In the genomic region with DNA sequence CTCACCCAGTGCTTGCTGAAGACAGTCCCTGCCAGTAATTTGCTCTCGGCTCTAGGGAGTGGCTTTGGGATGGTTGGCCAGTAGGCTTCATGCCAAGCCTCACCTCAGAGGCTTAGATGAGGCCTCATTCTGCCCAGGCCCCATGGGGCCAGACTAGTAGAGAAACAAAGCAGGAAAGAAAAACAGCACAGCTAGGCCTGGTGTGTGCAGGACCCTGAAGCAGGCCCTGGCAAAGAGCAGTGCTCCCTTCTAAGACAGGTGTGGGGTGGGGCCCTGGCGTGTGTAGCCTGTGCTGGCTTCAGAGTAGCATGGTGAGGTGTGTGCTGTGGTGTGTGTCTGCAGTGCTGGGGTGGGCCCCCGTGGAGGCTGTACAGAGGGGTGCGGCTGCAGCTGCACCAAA, we compare ENCODE assay signal across 8 mouse cellular contexts. TPM values are rescaled to one million over a fixed set of nuclear protein-coding genes. Genes with fewer than 3 reads are reported as not detected.
A peak's percentile ranks its signal among the peaks of the same experiment; 100 is the strongest.
DNase-seq lines count a peak whose midpoint lies in the region; ATAC-seq and TF ChIP-seq lines count a peak whose summit lies in the region.

No protein-coding gene starts in this region.

- peaks cover 41% of the 10 kb centered on the region for H3K4me1 ChIP-seq in heart, embryonic 15.5 days (replicated peaks)
- H3K4me1 ChIP-seq in intestine, embryonic 15.5 days (replicated peaks), result peaks cover 34% of the 10 kb centered on the region
- peaks cover 28% of the 10 kb centered on the region for H3K4me1 ChIP-seq in midbrain, embryonic 14.5 days (ENCODE audit: control insufficient read depth, insufficient read depth, low read length)

- ATAC-seq in heart, embryonic 15.5 days (replicated peaks; ENCODE audit: insufficient number of reproducible peaks, insufficient read depth, low FRiP score, low read depth), result peak; percentile 15; the same call in 1 of the 2 replicates
- peak; percentile 76 for ATAC-seq in intestine, embryonic 15.5 days
- no peak for ATAC-seq in midbrain, embryonic 14.5 days (ENCODE audit: low FRiP score, low TSS enrichment)

- H3K9ac ChIP-seq in heart, embryonic 15.5 days, result no peak overlapping the region
- 0 out of 2 replicates have a peak overlapping the region, but pooled peaks have one; percentile 3 for H3K9ac ChIP-seq in intestine, embryonic 15.5 days
- 0 out of 2 replicates have a peak overlapping the region, but pooled peaks have one; percentile 29 for H3K9ac ChIP-seq in midbrain, embryonic 14.5 days (replicated peaks; ENCODE audit: low read length)

- no peak overlapping the region for H3K4me3 ChIP-seq in heart, embryonic 15.5 days
- no peak overlapping the region for H3K4me3 ChIP-seq in intestine, embryonic 15.5 days (replicated peaks)
- no peak overlapping the region for H3K4me3 ChIP-seq in midbrain, embryonic 14.5 days (replicated peaks; ENCODE audit: low read depth, low read length)

- DNase-seq in heart, postnatal 25 days (ENCODE audit: low spot score), result no peak
- DNase-seq in brain, embryonic 14.5 days (ENCODE audit: low read depth), result peak; percentile 64
- DNase-seq in midbrain, embryonic 14.5 days, result peak; percentile 47
- no peak for DNase-seq in layer of hippocampus, adult 18-20 months (ENCODE audit: low spot score in 2 of 2)
- DNase-seq in adrenal gland, postnatal 36 days, result no peak
- DNase-seq in urinary bladder, adult 18-20 months (ENCODE audit: low spot score in 2 of 2), result no peak

- no peaks in the 10 kb centered on the region for H3K9me3 ChIP-seq in heart, embryonic 15.5 days (replicated peaks)
- no peaks in the 10 kb centered on the region for H3K9me3 ChIP-seq in intestine, embryonic 15.5 days
- no peaks in the 10 kb centered on the region for H3K9me3 ChIP-seq in midbrain, embryonic 14.5 days (ENCODE audit: control insufficient read depth, low read length)

- 44% methylated on average over 4 of the region's 4 CpGs for WGBS in heart, embryonic 15.5 days
- 40% methylated on average over 4 of the region's 4 CpGs for WGBS in intestine, embryonic 15.5 days
- WGBS in midbrain, embryonic 14.5 days, result 60% methylated on average over 4 of the region's 4 CpGs

- intact Hi-C loops in heart, postnatal 25 days (cut with DNase I), result no loop called here

- H3K27me3 ChIP-seq in heart, embryonic 15.5 days, result no peaks in the 10 kb centered on the region
- H3K27me3 ChIP-seq in intestine, embryonic 15.5 days (replicated peaks), result no peaks in the 10 kb centered on the region
- H3K27me3 ChIP-seq in midbrain, embryonic 14.5 days (ENCODE audit: control insufficient read depth, insufficient read depth, low read length), result no peaks in the 10 kb centered on the region

- H3K4me2 ChIP-seq in heart, embryonic 15.5 days, result no peak overlapping the region
- peak overlapping the region; percentile 39 for H3K4me2 ChIP-seq in intestine, embryonic 15.5 days (replicated peaks)
- 0 out of 2 replicates have a peak overlapping the region, but pooled peaks have one; percentile 8 for H3K4me2 ChIP-seq in midbrain, embryonic 14.5 days (ENCODE audit: low read length)

- peak overlapping the region; percentile 70 for H3K27ac ChIP-seq in heart, embryonic 15.5 days
- H3K27ac ChIP-seq in intestine, embryonic 15.5 days, result peak overlapping the region; percentile 79
- H3K27ac ChIP-seq in midbrain, embryonic 14.5 days (replicated peaks; ENCODE audit: low read depth, low read length), result peak overlapping the region; percentile 37

- no peak for TF ChIP-seq POLR2A in brain, embryonic 14.5 days (IDR thresholded peaks at IDR 0.05; ENCODE audit: borderline replicate concordance, extremely low read depth, insufficient read depth, insufficient read length, poor library complexity, severe bottlenecking)

- TF ChIP-seq CTCF in brain, embryonic 14.5 days (IDR thresholded peaks at IDR 0.05; ENCODE audit: borderline replicate concordance, extremely low read depth, insufficient read depth, insufficient read length), result no peak

- peaks cover 11% of the 10 kb centered on the region; the same call in 1 of the 2 replicates for H3K36me3 ChIP-seq in heart, embryonic 15.5 days
- peaks cover 6% of the 10 kb centered on the region; the same call in 1 of the 2 replicates for H3K36me3 ChIP-seq in intestine, embryonic 15.5 days
- H3K36me3 ChIP-seq in midbrain, embryonic 14.5 days (ENCODE audit: control insufficient read depth, insufficient read depth, low read length), result peaks cover 15% of the 10 kb centered on the region

RNA-seq across cellular contexts. Expression of gene Hs6st1, which starts 20.2 kb away (rescaled TPM):
- 8.0 and 12.5 TPM in 2 replicates for polyA plus RNA-seq in heart, embryonic 15.5 days (2015; fragmentation: Nextera tagmentation; extraction: Ambion mirVana)
- total RNA-seq in heart, postnatal 25 days (2021), result 10 to 100 TPM; 23.0 to 23.1 TPM
- 94.1 and 123 TPM in 2 replicates for polyA plus RNA-seq in brain, embryonic 14.5 days (2012; rRNA removed)
- polyA plus RNA-seq in intestine, embryonic 15.5 days (2015; fragmentation: Nextera tagmentation; extraction: Ambion mirVana), result 10.6 TPM in 2 replicates
- 18.2 and 18.5 TPM in 2 replicates for polyA plus RNA-seq in midbrain, embryonic 14.5 days (2014; fragmentation: Nextera tagmentation; extraction: Ambion mirVana)
- 10 to 100 TPM; 38.6 to 39.5 TPM for total RNA-seq in layer of hippocampus, adult 18-20 months (2021)
- 100 to 1,000 TPM in 1 of 2 experiments, 10 to 100 TPM in 1; 63.7 to 140 TPM for total RNA-seq in adrenal gland, postnatal 36 days (2021)

Comparison
In these comparisons a context has a peak if more than half of its experiments do, and no peak if none do; other contexts are left out.
1. DNase-seq: peak in brain, embryonic 14.5 days (single experiment) and midbrain, embryonic 14.5 days (single experiment); none in heart, postnatal 25 days (single experiment), layer of hippocampus, adult 18-20 months (0 of 2), adrenal gland, postnatal 36 days (0 of 2) and urinary bladder, adult 18-20 months (0 of 2).
2. Peak in every context shown above with its lines, with median percentiles within 50 percentile points of each other: H3K27ac ChIP-seq.